Mouse (Mus musculus): ENCODE data around the gene Krtap15.

Krtap15 gene

DNA sequence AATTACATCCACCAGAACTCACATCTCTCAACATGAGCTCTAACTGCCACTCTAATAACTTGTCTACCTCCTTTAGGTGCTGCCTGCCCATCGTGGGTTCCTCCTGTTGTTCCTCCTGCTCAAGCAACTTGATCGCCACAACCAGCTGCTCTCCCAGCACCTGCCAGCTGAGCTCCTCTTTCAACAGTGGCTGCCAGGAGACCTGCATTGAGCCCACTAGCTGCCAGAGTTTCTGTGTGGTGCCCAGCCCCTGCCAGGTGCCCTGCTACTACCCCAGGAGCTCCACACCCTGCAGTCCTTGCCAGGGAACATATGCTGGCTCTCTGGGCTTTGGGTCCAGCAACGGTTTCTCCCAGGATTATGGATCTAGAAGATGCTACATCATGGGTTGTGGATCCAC, at the start of gene Krtap15:
Krtap15 (plus strand) TSS at position 150 of the 400 bp plus-strand sequence.
- no peak for DNase-seq (ENCODE audit: low read depth, low spot score)

DNA sequence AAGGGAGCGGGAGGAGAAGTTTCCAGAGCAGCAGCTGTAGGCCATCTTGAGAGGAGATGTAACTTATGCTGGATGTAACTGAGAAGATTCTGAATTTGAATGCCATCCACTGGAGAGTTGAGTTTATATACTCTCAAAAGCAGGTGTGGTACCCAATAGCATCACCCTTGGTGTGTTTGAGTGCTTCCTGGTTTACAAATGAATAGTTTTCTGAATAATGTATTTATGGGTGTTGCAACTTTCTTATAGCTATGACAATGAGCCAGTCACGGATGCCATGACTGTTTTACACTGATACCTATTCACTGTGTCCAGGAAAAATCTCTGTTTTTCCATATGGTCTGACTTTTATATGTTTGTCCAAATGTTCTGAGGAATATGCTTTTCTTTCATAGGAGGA, 45.9 kb upstream of the Krtap15 start, which contains the start of gene 2310057N15Rik:
2310057N15Rik (minus strand) TSS at position 101 of the 400 bp plus-strand sequence.
- no peak for DNase-seq (ENCODE audit: low read depth, low spot score)

DNA sequence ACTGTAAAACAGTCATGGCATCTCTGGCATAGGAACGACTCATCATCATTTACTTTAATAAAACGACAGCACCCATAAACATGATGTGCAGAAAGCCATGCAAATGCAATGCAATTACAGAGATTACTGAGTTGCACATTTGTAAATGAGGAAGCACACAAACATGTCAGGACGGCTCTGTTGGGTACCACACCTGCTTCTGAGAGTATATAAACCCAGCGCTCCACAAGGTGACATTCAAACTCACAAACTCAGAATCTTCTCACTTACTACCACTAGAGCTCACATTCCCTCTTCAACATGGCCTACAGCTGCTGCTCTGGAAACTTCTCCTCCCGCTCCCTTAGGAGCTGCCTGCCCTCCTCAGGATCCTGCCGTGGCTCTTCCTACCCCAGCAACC, 42.4 kb upstream of the Krtap15 start, which contains the start of gene Gm5965:
Gm5965 (plus strand) TSS at position 301 of the 400 bp plus-strand sequence.
- no peak for DNase-seq (ENCODE audit: low read depth, low spot score)

DNA sequence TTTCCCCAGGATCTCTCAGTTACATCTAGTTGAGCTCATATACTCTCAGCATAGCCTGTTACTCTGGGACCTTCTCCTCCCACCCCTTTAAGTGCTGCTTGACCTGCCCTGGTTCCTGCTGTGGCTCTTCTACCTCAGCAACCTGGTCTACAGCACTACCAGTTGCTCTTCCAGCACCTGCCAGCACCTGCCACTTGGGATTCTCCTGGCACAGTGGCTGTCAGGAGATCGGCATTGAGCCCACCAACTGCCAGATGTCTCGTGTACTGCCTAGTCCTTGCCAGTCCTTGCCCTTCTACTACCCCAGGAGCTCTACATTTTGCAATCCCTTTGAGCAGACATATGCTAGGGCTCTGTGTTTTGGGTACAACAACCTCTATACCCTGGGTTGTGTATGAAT, 33.2 kb upstream of the Krtap15 start:
- DNase-seq (ENCODE audit: low read depth, low spot score) = no peak

DNA sequence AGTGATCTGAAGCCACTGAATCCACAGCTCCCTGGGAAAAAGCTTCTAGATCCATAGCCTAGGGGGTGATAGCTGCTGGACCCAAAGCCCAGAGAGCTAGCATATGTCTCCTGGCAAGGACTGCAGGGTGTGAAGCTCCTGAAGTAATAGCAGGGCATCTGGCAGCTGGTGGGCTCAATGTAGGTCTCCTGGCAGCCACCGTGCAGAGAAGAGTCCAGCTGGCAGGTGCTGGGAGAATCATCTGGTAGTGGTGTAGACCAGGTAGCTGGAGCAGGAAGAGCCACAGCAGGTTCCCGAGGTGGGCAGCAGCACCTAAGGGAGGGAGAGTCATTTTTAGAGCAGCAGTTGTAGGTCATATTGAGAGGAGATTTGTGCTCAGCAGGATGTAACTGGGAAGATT, 8.2 kb upstream of the Krtap15 start, which contains the start of gene Gm20741:
Gm20741 (minus strand) TSS at position 394 of the 400 bp plus-strand sequence.
- no peak for DNase-seq (ENCODE audit: low read depth, low spot score)

DNA sequence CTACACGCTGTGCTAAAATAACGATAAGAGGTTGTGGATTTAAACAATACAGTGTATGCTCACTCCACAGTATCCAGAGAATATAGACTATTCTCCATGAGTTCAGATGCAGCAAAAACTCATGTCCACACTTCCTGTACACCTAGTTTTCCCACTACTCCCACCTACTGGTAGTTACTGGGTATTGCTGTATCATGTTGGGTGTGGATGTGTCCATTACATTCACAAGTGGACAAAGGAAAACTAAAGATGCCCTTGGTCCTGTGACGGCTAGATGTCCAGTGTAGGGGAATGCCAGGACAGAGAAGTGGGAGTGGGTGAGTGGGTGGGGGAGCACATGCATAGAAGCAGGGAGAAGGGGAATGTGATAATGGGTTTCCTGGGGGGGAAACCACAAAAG, 3.7 kb downstream of the Krtap15 start:
- DNase-seq (ENCODE audit: low read depth, low spot score) = no peak

DNA sequence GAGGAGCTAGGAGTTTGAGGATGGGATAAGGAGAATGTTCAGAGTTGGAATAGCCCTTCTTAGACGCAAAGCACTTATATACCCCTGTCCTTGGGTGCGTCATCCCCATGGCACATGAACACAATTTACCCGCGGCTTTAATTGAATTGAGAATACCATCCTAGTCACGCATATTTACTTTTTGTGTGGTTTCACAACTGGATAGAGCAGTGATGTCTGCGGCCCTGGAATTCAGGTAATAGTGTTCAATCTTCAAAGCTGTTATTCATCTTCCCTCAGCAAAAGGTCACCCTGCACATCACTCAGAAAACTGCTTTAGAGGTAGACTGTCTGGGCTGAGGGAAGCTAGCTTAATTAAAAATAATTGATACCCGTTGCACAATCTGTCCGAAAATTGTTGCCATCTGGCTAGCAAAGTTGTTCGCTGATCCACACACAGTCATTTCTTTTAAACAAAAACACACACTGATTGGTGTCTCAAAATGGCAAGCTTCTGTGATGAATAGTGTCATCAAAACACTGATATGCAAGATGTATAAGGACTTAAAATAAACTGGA, 6.2 kb downstream of the Krtap15 start, which contains the start of gene Krtap14:
Krtap14 (minus strand) TSS at position 51 of the 558 bp plus-strand sequence.
- DNase-seq (ENCODE audit: low read depth, low spot score) = no peak

DNA sequence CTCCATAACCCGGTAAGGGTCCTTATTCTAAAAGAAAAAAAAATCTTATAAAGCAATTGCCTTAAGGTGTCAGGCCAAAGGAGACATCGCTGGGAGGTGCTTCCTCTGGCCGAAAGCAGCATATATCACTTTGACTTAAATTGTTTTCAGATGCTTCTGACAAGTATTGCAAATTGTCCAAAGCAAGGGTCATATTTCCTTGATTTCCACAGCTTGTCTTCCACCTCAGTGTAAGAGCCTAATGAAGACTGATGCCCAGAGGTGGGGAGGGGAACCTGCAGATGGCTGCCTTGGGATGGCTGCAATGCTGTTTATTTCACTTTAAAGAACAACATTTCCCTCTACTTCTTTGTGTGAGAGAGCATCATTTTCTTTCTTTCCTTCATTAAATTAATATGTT, 7.0 kb downstream of the Krtap15 start:
- DNase-seq (ENCODE audit: low read depth, low spot score) = no peak

DNA sequence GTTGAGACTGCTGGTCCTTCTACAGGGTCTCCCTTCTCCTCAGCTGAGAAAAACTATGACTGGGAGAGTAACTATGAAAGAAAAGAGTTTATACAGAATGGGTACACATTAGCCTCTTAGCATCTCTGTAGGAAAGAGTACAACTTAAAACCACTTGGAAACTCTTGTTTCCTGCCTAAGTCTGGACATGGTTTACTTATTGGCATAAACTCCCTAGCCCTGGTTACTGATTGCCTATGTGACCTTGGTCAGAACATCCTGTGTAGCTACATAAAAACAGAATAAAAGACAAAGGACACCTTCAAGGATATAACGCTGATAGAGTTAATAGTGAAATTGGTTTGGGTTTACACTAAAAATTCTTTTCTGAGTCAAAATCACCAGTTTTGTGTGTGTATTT, 27.3 kb downstream of the Krtap15 start:
- DNase-seq (ENCODE audit: low read depth, low spot score) = no peak

DNA sequence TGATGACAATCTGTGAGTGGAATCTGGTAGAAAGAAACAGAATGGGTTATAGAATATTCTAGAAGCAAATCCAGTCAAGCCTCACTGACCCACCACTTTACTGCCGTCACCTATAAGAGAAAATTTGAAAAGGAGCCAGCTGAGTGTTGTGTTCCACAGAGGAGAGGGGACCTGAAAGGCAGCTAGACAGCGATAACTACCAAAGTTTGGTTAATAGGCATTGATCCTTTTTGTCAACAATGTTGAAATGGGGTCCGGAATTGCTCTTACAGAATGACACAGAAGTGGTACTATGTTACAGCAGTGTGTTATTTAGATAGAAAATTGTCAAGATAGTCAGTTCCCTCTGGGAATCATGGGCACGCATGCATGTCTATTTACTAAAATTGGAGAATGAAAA, 28.5 kb downstream of the Krtap15 start:
- no peak for DNase-seq (ENCODE audit: low read depth, low spot score)

DNA sequence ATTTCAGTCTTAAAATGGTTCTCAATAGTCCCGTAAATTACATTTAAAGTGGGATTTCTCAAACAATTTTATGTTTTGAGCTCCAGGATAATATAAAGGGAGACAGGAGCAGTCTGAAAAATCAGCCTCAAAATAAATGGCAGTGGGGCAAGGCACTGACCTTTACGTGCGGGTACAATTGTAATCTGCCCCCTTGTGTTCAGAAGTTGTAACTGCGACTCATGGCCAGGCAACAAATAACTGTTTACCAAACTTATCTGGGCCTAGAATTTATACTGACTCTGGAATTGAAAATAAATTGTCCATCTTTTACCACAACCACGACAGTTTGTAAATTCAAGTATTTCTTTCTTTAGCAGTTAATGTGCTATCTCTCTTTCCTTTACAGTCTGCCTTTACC, 31.4 kb downstream of the Krtap15 start:
- no peak for DNase-seq (ENCODE audit: low read depth, low spot score)

DNA sequence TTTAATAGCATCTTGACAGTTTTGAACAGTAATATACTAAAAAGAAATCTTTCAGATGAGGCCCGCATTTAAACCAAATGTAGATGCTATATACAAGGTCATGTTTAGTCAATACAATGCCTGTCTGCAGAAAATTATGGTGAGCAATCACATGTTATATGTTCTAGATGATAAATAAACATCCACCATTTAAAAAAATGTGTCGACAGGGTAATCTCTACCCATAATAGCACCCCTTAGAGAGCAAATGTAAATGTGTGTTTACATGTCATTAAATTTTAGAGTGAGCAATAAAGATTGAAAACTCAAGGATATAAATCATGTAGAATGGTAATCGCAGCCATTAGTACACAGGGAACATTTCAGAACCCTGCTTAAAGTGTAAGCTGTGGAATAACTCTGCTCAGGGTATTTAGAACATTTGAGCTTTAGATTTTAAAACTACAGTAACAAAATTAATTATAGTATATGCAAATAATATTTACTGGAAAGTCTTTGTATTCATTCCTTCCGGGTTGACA, 44.9 kb downstream of the Krtap15 start:
- no peak for DNase-seq (ENCODE audit: low read depth, low spot score)

DNA sequence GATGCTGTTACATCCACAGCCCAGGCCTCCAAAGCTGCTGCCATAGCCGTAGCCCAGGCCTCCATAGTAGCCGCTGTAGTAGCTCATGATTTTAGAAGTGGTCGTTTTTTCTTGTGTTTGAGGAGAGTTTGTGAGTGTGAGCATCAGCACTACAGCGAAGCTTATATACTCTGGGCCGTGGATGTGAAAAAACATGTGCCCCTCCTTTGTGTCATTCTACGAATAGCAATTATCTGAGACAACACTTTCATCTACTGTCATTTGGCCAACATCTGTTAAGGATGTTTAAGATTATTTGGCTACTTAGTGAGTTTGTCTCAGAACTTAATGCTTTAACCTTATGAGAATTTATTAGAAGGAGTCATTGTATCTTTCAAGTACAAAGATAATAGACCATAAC, 49.3 kb downstream of the Krtap15 start, which contains the start of gene Krtap19-1:
Krtap19-1 (minus strand) TSS at position 101 of the 400 bp plus-strand sequence.
- no peak for DNase-seq (ENCODE audit: low read depth, low spot score)

DNA sequence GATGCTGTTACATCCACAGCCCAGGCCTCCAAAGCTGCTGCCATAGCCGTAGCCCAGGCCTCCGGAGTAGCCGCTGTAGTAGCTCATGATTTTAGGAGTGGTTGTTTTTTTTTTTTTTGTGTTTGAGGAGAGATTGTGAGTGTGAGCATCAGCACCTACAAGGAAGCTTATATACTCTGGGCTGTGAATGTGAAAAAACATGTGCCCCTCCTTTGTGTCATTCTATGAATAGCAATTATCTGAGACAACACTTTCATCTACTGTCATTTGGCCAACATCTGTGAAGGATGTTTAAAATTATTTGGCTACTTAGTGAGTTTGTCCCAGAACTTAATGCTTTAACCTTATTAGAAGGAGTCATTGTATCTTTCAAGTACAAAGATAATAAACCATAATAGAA, 54.2 kb downstream of the Krtap15 start, which contains the start of gene Krtap19-2:
Krtap19-2 (minus strand) TSS at position 101 of the 400 bp plus-strand sequence.
- DNase-seq (ENCODE audit: low read depth, low spot score) = no peak

DNA sequence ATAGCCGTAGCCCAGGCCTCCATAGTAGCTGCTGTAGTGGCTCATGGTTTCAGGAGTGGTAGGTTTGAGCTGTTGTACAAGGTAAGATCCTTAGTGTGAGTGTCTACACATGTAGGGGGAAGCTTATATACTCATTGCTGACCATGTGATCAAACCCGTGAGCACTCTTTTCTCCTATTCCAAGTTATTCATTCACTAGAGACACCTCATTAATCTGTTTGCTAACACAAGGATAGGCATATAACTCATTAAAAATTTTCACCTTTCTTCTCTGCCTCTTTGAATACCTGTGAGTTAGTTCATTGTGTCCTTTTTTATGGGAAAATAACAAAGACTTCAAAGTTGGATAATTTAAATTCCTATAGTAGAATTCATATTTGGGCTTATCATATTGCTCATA, 57.9 kb downstream of the Krtap15 start, which contains the start of gene Krtap19-3:
Krtap19-3 (minus strand) TSS at position 101 of the 400 bp plus-strand sequence.
- DNase-seq (ENCODE audit: low read depth, low spot score) = no peak
